Mouse (Mus musculus): ENCODE results near the gene Cpb1. TPM values are rescaled to one million over a fixed set of nuclear protein-coding genes. Genes with fewer than 3 reads are reported as not detected.

Cpb1 gene
- total RNA-seq, 2 experiments from 2014 or later: not detected

Other genes with a start within 250 kb of the Cpb1 start
- gene Hps3, start 240.4 kb downstream of the Cpb1 start, total RNA-seq (2015; ENCODE audit: low replicate concordance): 14.0 and 14.6 TPM in 2 replicates
- gene Hps3, start 240.4 kb downstream of the Cpb1 start, total RNA-seq (2017; ENCODE audit: low replicate concordance): 5.8 and 8.9 TPM in 2 replicates
- gene Hltf, start 217.9 kb downstream of the Cpb1 start, total RNA-seq (2015; ENCODE audit: low replicate concordance): 8.6 and 22.1 TPM in 2 replicates
- gene Hltf, start 217.9 kb downstream of the Cpb1 start, total RNA-seq (2017; ENCODE audit: low replicate concordance): 9.3 and 9.5 TPM in 2 replicates
- 42.5 and 48.1 TPM in 2 replicates for gene Gyg, start 120.4 kb downstream of the Cpb1 start, total RNA-seq (2015; ENCODE audit: low replicate concordance)
- gene Gyg, start 120.4 kb downstream of the Cpb1 start, total RNA-seq (2017; ENCODE audit: low replicate concordance): 13.7 and 15.5 TPM in 2 replicates
- gene Cpa3, start 33.6 kb downstream of the Cpb1 start, total RNA-seq (2015; ENCODE audit: low replicate concordance): 71.9 and 122 TPM in 2 replicates
- 21.2 and 29.3 TPM in 2 replicates for gene Cpa3, start 33.6 kb downstream of the Cpb1 start, total RNA-seq (2017; ENCODE audit: low replicate concordance)
- not detected in 2 replicates for gene Agtr1b, start 91.4 kb upstream of the Cpb1 start, total RNA-seq (2015; ENCODE audit: low replicate concordance)
- gene Agtr1b, start 91.4 kb upstream of the Cpb1 start, total RNA-seq (2017; ENCODE audit: low replicate concordance): not detected in 2 replicates

Measured in erythroblast, adult 5-6 weeks (primary cell).